Mouse (Mus musculus) kidney, postnatal 0 days (tissue): Measurements from ENCODE around the gene Als2. TPM values are rescaled to one million over a fixed set of nuclear protein-coding genes. Genes with fewer than 3 reads are reported as not detected.
A peak's percentile ranks its signal among the peaks of the same experiment; 100 is the strongest.

Experiments
- ATAC-seq: fragments of 200-750 bp; cut with Nextera tagmentation; replicated peaks from 2 replicates; pipeline ENCODE4 v1.8.0; 2017; ENCODE audit warnings: low read depth, moderate number of reproducible peaks, moderate TSS enrichment, moderate library complexity; ENCODE audit not compliant: low FRiP score
- DNase-seq: peaks from one replicate; pipeline ENCODE4 v3.0.0-alpha.2; 2016; ENCODE audit warnings: low spot score
- H3K27ac ChIP-seq: fragments of 300-500 bp; sonication (generic); 2 replicates; pipeline ENCODE4 v1.5.1; 2014; ENCODE audit warnings: mild to moderate bottlenecking
- H3K27me3 ChIP-seq: fragments of 300-500 bp; sonication (generic); 2 replicates; pipeline ENCODE4 v1.6.1; 2014; ENCODE audit warnings: low read length, mixed read lengths; ENCODE audit not compliant: insufficient read depth
- H3K36me3 ChIP-seq: fragments of 300-500 bp; sonication (generic); 2 replicates; pipeline ENCODE4 v1.6.1; 2014; ENCODE audit warnings: low read length, mixed read lengths; ENCODE audit not compliant: insufficient read depth
- H3K4me1 ChIP-seq: fragments of 300-500 bp; sonication (generic); replicated peaks from 2 replicates; pipeline ENCODE4 v1.6.1; 2014; ENCODE audit warnings: antibody characterized with exemption, low read length, mixed read lengths; ENCODE audit not compliant: insufficient read depth
- H3K4me2 ChIP-seq: fragments of 300-500 bp; sonication (generic); 2 replicates; pipeline ENCODE4 v1.6.1; 2014; ENCODE audit warnings: mild to moderate bottlenecking, low read length, moderate library complexity, mixed read lengths
- H3K4me3 ChIP-seq: fragments of 300-500 bp; sonication (generic); replicated peaks from 2 replicates; pipeline ENCODE4 v1.5.1; 2014; ENCODE audit warnings: low read depth, low read length
- H3K9ac ChIP-seq: fragments of 300-500 bp; sonication (generic); 2 replicates; pipeline ENCODE4 v1.6.1; 2014; ENCODE audit warnings: low read depth, low read length
- H3K9me3 ChIP-seq: fragments of 300-500 bp; sonication (generic); replicated peaks from 2 replicates; pipeline ENCODE4 v1.6.1; 2016; ENCODE audit warnings: low read length, inconsistent platforms, mixed read lengths
- CTCF ChIP-seq: IDR thresholded peaks from 2 replicates; pipeline ENCODE4 v1.5.1; 2016; ENCODE audit warnings: antibody characterized with exemption, low read depth, mild to moderate bottlenecking, moderate library complexity
- WGBS: fragments of 180-500 bp; shearing (Covaris S2); extraction: QIAGEN DNeasy Blood & Tissue Kit; methylation state at CpG from one replicate; pipeline ENCODE4 v1.1.7; 2014; 5-methylcytosine and 5-hydroxymethylcytosine counted together
- polyA plus RNA-seq: library from polyadenylated mRNA; unstranded; fragments of >200 nt; fragmentation: Nextera tagmentation; extraction: Ambion mirVana; gene quantifications from 2 replicates; pipeline ENCODE4 v1.2.1, GENCODE M21; 2015

The Als2 gene
- polyA plus RNA-seq, 1 experiment from 2014 or later: 6.0 TPM

DNA sequence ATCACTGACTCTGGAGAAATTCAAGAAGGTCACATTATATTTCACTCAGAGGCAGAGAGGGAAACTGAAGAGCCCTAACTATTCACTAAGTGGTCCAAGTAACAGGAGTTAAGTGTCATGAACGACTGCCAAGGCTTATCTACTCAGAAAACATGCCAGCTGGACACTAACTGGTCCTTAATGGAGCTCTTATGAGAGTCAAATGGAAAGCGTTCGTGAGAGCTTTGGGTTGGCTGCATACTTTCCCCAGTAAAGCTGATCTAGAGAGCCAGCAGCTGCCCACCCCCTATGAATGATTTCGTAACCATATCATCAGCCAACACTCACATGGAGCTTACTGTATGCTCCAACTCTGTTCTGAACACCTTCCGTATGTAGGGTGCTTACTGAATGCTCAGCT is 102.6 kb downstream of the Als2 start:
- no peak for DNase-seq
- 77% methylated on average over 5 of the region's 5 CpGs for WGBS

DNA sequence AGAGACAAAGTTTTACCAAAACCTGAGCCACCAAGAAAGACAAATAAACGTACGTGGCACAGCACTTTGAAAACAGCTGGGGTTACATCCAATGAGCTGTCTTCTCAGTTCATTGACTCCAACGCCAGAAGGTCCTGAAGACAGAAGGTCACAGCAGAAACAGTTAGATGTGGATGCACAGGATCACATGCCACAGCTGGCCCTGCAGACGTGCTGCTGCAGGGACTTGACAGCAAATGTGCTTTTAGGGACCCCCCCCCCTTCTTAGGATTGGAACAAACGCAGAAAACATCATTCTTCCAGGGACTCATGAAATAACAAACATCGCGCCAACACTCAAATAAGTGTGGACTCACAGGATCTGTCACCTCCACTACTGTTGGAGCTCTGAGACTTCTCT is 108.2 kb downstream of the Als2 start:
- DNase-seq: no peak
- WGBS: 36% methylated on average over 7 of the region's 7 CpGs

More for the DNA sequence above, 102.6 kb downstream of the Als2 start:
- H3K27ac ChIP-seq: no peak overlapping the region
- H3K9ac ChIP-seq: no peak overlapping the region
- TF ChIP-seq CTCF: no peak
- H3K4me1 ChIP-seq: no peaks in the 10 kb centered on the region
- no peak overlapping the region for H3K4me3 ChIP-seq
- H3K27me3 ChIP-seq: no peaks in the 10 kb centered on the region
- no peak overlapping the region for H3K4me2 ChIP-seq
- no peak for ATAC-seq
- H3K36me3 ChIP-seq: no peaks in the 10 kb centered on the region
- H3K9me3 ChIP-seq: no peaks in the 10 kb centered on the region

GRCm38 (mm10) chr1:59125558-59125957 is 111.5 kb downstream of the Als2 start:
- H3K4me2 ChIP-seq: no peak overlapping the region
- no peaks in the 10 kb centered on the region for H3K36me3 ChIP-seq
- H3K27ac ChIP-seq: no peak overlapping the region
- no peak overlapping the region for H3K9ac ChIP-seq
- no peak for ATAC-seq
- H3K4me1 ChIP-seq: no peaks in the 10 kb centered on the region
- H3K27me3 ChIP-seq: no peaks in the 10 kb centered on the region
- WGBS: 73% methylated on average over 5 of the region's 5 CpGs
- DNase-seq: no peak
- no peak overlapping the region for H3K4me3 ChIP-seq
- no peaks in the 10 kb centered on the region for H3K9me3 ChIP-seq
- no peak for TF ChIP-seq CTCF

More for the DNA sequence above, 108.2 kb downstream of the Als2 start:
- Histone ChIP-seq H3K27me3 (no peaks in the 10 kb centered on the region), H3K4me2 (no peak overlapping the region), H3K36me3 (no peaks in the 10 kb centered on the region), H3K9me3 (no peaks in the 10 kb centered on the region), H3K4me3 (no peak overlapping the region), H3K27ac (no peak overlapping the region), H3K4me1 (no peaks in the 10 kb centered on the region), H3K9ac (no peak overlapping the region)
- TF ChIP-seq CTCF: no peak
- no peak for ATAC-seq

DNA sequence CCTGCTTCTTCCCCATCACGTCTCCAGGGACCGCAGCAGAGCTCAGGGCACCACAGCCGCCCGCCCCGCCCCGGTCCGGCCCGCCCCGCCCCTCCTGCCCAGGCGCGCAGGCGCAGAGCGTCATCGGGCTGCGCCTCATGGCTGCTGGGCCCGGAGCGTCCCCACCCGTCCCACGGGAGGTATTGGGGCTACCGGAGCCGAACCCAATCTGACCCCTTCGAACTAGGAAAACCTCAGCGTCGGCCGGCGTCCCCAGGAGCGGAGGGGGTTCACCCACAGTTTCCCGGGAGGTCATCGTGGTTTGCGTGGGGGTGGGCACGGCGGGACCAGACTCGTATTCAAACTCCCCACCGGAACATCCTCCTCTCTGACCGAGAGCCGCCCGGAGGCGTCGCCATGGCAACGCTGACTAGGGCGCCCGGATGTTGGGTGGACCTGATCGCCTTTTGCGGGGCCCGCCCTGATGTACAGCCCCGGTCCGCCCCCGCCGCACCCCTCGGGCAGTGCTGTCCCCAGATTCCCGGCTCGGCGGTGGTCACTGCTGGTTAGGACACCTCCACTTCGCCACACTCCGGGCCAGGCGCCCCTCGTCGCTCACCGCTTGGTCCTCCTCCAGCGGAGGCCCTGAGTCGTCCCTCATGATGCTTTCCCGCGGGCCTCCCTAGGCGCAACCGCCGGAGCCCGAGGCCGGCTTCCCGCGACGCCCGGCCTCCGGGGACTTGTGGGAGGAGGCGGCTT is 117.1 kb downstream of the Als2 start, which contains the start of gene Tmem237:
TSS of gene Tmem237 (minus strand) at position 689 of the 738 bp plus-strand sequence.
- WGBS: under 1% methylated on average over 74 of the region's 74 CpGs
- peak within 1 kb of the TSS; percentile 79 for H3K27ac ChIP-seq
- TF ChIP-seq CTCF: no peak
- H3K4me3 ChIP-seq: peak within 1 kb of the TSS; percentile 78
- no peaks in the 10 kb centered on the region for H3K9me3 ChIP-seq
- no peaks in the 10 kb centered on the region for H3K36me3 ChIP-seq
- peak; percentile 96 for DNase-seq
- H3K4me2 ChIP-seq: peak within 1 kb of the TSS; percentile 80
- H3K27me3 ChIP-seq: no peaks in the 10 kb centered on the region
- peak within 1 kb of the TSS; percentile 70 for H3K9ac ChIP-seq
- H3K4me1 ChIP-seq: no peaks in the 10 kb centered on the region
- peak; percentile 97 for ATAC-seq

Other genes with a start within 250 kb of the Als2 start
- not detected in 2 replicates for gene C2cd6, start 142.3 kb downstream of the Als2 start, polyA plus RNA-seq
- gene Tmem237, start 116.8 kb downstream of the Als2 start, polyA plus RNA-seq: 39.9 and 42.9 TPM in 2 replicates
- gene Mpp4, start 73.8 kb downstream of the Als2 start, polyA plus RNA-seq: 0.43 and 0.49 TPM in 2 replicates
- gene Cdk15, start 19.7 kb upstream of the Als2 start, polyA plus RNA-seq: 0.84 and 0.89 TPM in 2 replicates
- 15.2 and 17.9 TPM in 2 replicates for gene Fzd7, start 245.2 kb upstream of the Als2 start, polyA plus RNA-seq